Mouse (Mus musculus): ENCODE results near the gene Tex45.

Tex45 gene

DNA sequence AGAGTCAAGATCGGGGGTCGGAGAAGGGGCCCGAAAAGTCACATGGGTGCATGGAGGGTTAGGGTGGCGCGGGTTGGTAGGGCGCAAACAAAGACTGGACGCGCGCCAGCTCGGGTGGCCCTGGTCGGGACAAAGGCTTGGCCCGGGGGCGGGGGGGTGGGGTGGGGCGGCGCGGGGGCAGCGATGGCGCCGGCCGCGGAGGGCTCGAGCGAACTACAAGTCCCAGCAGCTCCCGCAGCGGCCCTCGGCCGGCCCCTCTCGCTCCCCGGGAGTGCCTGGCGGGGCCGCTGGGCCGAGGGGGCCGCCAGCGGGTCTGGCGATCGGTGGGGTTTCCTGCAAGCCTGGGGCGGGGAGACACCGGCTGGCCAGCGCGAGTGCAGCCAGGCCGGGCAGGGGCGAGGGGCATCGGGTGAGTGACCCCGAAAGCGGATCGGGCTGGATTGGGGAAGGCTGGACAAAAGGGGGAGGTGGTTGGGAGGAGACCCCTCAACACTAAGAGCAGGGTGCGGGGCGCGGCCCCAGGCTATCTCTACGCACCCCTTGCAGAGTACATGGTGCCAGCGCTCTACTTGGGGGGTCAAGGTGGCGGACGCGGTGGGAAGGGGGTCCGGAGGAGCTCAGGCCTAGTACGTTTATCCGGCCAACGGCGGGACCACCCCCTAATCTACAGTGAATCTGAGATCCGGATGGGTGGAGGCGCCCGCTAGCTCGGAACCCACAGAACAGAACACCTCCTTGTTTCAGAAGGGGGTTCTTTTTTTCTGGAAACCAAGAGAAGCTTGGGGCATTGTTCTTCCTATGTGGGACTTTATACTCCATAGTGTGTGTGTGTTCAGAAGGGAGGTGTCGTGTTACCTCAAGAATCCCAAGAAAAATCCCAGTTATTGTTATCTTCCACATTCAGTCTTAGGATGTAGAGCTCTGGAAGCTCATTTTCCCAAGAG, 22.5 kb downstream of the Tex45 start, which contains the start of gene Zfp358:
Gene Zfp358, plus strand, starts transcription at position 238 of the 944 bp plus-strand sequence.
- DNase-seq: peak; percentile 72

GRCm38 (mm10) chr8:3493845-3494208, 23.2 kb downstream of the Tex45 start:
- no peak for DNase-seq

- DNase-seq: no peak
Observed at GRCm38 (mm10) chr8:3495578-3496427, 25.1 kb downstream of the Tex45 start.

- DNase-seq: no peak
Observed at GRCm38 (mm10) chr8:3496428-3496748, 25.7 kb downstream of the Tex45 start.

DNA sequence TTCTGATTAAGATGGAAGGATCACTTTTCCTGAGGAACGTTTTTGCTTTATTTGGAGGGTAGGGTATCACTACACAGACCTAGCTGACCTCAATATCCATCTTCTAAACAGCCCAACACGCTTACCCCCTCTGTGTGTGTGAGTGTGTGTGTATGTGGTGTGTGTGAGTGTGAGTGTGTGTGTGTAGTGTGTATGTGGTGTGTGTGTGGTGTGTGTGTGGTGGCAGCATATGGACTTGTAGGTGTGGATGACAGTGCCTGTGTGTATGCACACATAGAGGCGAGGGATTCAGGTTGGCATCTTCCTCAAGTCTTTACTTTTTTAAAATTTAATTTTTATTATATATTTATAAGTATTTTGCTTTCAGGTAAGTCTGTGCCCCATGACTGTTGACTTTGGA, 27.9 kb downstream of the Tex45 start:
- DNase-seq: no peak

DNA sequence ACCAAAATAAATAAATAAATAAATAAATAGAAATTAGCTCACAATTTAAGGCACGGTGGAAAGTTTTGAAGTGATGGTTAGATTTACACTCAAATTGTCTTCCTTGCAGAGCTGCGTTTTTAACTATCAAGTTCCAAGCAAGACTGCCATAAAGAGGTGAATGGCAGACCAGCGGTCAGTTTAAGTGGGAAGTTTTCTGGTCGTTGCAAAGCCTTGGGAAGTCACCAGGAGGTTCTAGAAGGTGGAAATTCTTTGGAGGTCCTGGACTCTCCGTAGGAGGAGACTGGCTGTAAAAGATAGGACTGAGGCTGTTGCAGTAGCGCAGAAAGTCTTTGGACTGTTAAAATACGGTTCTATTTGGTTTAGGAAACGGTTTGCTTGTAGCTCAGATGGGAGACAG, 29.1 kb downstream of the Tex45 start:
- DNase-seq: no peak

DNA sequence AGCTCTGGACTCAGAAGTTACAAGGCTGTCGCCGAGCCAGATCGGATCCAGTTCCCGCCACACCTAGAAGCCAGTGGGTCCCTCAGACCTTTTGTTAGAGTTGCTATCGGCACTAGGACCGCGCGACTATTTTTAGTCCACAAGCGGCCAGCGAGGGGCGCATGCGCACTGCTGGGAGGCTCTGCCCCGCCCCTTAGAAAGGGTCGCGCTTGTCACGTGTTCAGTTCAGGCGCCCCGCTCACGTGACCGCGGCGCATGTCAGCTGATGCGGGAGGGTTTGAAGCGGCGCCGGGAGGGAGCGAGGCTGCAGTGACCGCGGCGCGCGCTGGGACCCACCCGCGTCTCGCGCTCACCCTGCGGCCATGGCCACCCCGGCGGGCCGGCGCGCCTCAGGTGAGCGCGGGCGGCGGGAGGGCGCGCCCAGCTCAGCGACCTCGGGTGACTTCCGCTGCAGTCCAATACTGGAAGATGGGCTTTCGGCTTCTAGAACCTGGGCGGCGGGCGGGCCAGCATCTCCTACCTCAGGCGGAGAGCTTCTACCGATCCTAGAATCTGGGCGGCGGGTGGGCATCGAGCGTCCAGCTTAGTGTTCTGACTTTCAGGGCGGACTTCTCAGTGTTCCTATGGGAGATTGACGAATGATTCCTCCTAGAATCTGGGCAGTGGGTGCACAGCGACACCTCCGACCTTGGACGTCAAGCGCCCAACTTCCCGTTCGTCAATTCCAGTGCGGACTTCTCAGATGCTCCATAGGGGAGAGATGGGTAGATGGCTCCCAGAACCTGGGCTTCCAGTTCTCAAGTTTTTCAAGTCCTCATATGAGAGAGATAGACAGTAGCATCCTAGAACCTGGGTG, 29.8 kb downstream of the Tex45 start, which contains the start of gene Mcoln1:
Gene Mcoln1, plus strand, starts transcription at position 223 of the 856 bp plus-strand sequence.
- DNase-seq: peak; percentile 98

DNA sequence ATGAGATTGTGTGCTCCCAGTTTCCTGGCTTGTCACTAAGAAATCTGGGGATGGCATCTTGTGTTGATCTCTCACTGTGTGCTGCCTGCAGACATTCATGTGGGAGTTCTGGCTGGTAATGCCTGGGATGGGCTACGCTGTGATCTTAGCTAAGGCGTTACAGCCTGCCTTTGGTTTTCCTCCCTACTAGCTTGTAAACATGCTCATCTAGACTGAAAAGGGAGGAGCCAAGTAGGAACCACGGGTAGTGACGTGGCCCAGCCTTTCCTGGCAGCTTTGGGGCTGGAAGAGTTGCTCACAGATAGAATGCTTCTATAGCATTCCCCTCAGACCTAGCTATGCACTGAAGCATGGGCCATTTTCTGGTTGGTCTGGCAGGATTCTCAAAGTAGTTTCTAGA, 31.6 kb downstream of the Tex45 start:
- no peak for DNase-seq

GRCm38 (mm10) chr8:3507979-3508754, 37.5 kb downstream of the Tex45 start:
- DNase-seq: no peak

- no peak for DNase-seq
Observed at GRCm38 (mm10) chr8:3514681-3515247, 44.1 kb downstream of the Tex45 start.

- peak; percentile 87 for DNase-seq
Observed at GRCm38 (mm10) chr8:3515260-3515671, 44.6 kb downstream of the Tex45 start, which contains the start of gene Pnpla6. TSS of gene Pnpla6 (plus strand) at chr8:3515384.

GRCm38 (mm10) chr8:3515771-3516417, 45.2 kb downstream of the Tex45 start:
- DNase-seq: no peak

GRCm38 (mm10) chr8:3516450-3517116, 45.9 kb downstream of the Tex45 start:
- DNase-seq: peak; percentile 92

DNA sequence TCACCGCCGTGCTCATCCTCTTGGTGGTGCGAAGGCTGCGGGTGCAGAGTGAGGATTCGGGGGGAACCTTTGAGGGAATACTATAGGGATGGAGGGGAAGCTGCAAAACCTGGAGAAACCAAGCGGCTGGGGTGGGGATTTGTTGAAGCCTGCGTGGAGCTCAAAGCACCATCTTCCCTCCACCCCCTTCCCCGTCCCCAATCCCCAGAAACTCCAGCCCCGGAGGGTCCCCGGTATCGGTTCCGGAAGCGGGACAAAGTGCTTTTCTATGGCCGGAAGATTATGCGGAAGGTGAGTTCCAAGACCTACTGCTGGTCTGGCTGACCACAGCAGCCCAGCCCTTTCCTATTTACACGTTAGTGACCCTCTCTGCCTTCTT, 46.4 kb downstream of the Tex45 start:
- no peak for DNase-seq

DNA sequence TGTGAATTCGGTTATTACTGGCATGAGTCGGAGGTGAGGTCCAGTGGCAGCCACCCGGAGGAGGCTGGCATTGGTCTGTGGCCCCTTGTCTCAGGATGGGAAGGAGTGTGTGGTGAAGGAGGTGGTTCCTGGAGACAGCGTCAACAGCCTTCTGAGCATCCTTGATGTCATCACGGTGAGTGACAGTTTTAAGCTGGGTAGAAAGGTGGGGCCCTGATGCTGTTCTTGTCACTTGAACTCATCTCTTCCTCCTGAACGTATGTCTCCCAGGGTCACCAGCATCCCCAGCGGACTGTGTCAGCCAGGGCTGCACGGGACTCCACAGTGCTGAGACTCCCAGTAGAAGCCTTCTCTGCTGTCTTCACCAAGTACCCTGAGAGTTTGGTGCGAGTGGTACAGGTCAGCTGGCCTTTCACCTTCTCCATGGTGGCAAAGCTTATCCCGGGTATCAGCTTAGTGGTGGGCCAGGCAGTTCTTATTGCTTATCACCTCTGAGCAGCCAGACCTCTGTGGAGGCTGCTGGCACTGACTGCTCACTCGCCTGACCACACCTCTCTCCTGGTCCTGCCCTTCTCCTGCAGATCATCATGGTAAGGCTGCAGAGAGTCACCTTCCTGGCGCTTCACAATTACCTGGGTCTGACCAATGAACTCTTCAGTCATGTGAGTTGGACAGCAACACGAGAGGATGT, 51.5 kb downstream of the Tex45 start:
- DNase-seq: no peak

DNA sequence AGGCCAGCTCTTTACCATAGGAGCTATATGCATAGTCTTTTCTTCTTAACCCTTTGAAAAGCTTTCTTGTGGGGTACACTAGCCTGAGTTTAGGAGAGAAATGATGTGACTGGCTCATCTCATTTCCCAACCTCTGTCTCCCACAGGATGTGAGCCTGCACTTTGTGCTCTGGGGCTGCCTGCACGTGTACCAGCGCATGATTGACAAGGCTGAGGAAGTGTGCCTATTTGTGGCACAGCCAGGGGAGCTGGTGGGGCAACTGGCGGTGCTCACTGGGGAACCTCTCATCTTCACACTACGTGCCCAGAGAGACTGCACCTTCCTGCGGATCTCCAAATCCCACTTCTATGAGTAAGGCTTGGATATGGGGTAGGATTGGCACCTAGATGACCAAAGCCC, 60.2 kb downstream of the Tex45 start:
- no peak for DNase-seq

DNA sequence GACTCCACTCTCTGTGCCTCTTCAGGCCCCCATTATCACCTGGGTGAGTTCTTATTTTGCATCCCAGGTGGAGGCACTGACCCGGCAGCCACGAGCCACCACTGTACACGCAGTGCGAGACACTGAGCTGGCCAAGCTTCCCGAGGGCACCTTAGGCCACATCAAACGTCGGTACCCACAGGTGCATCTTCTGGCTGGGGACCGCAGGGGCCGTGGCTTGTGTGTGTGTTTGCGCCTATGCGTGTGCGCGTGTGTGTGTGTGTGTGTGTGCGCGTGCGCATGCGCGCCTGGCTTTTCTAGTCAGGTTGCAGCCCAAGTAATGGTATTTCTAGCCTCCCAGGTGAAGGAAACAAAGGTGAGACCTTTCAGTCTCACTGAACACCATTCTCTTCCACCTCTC, 61.3 kb downstream of the Tex45 start:
- no peak for DNase-seq

- peak; percentile 19 for DNase-seq
Observed at GRCm38 (mm10) chr8:3536053-3536841, 65.6 kb downstream of the Tex45 start.
